ENCODE assay signal across 8 mouse cellular contexts in the genomic region with DNA sequence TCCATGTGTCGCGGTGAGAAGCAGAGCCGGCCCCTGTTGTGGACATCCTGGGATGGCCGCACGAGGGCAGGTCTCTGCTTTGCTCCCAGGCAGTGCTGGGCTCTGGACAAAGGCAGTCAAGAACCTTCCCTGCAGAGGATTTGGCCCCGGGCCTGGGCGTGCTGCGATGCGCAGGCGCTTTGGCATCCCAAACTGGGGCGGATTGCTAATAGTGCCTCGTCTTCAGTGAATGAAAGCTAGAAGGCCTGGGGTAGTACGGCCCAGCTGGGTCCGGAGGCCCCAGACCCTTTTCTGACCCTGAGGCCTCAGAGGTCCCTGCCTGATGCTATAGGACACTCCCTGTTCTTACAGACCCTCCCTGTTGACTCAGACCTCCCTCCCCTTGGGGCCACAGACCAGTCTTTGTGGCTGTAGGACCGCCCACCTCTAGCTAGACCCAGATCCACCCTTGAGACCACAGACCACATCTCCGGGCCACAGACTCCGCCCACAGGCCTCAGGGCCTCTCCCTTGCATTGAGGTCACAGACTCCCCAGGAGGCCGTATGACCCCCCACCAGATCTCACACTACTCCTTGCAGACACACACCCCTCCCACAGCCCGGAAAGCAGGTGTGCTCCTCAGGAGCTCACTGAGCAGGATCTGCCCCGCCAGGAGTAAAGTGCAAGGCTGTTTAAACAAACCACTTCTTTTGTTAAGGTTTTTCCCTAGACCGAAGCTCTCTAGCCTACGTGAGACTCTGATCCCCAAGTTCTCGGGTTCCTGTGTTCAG. TPM values are rescaled to one million over a fixed set of nuclear protein-coding genes. Genes with fewer than 3 reads are reported as not detected.
DNase-seq lines count a peak whose midpoint lies in the region; ATAC-seq lines count a peak whose summit lies in the region.

No protein-coding gene starts in this region.

- H3K27me3 ChIP-seq in intestine, embryonic 15.5 days (replicated peaks): no peaks in the 10 kb centered on the region; the same call in 1 of the 2 replicates
- 0 out of 2 replicates have a peak, but pooled peaks cover 3% of the 10 kb centered on the region for H3K27me3 ChIP-seq in limb, embryonic 15.5 days

- peak; percentile 54 for ATAC-seq in granulocyte monocyte progenitor cell, adult 5-6 weeks (replicated peaks; ENCODE audit: poor library complexity, severe bottlenecking)
- peak; percentile 80 for ATAC-seq in intestine, embryonic 15.5 days
- ATAC-seq in limb, embryonic 15.5 days (ENCODE audit: insufficient number of reproducible peaks, low FRiP score, low TSS enrichment, low read depth): no peak
- ATAC-seq in CD4-positive, CD25-positive, alpha-beta regulatory T cell, adult 4 months: no peak

- H3K4me1 ChIP-seq in intestine, embryonic 15.5 days (replicated peaks): peaks cover 17% of the 10 kb centered on the region
- H3K4me1 ChIP-seq in limb, embryonic 15.5 days: peaks cover 47% of the 10 kb centered on the region

- H3K36me3 ChIP-seq in intestine, embryonic 15.5 days: no peaks in the 10 kb centered on the region
- no peaks in the 10 kb centered on the region for H3K36me3 ChIP-seq in limb, embryonic 15.5 days

- H3K4me2 ChIP-seq in intestine, embryonic 15.5 days (replicated peaks): peak overlapping the region; percentile 75
- H3K4me2 ChIP-seq in limb, embryonic 15.5 days: peak overlapping the region; percentile 50; the same call in 1 of the 2 replicates

- DNase-seq in thymus, postnatal 0 days (ENCODE audit: low spot score): peak; percentile 3
- DNase-seq in thymus, postnatal 36 days: no peak
- DNase-seq in embryo, embryonic 11 days: peak; percentile 82
- DNase-seq in neural tube, embryonic 10.5 days (ENCODE audit: extremely low spot score, low spot score): peak; percentile 78

- H3K4me3 ChIP-seq in intestine, embryonic 15.5 days (replicated peaks): no peak overlapping the region; the same call in 1 of the 2 replicates
- no peak overlapping the region for H3K4me3 ChIP-seq in limb, embryonic 15.5 days

- H3K9me3 ChIP-seq in intestine, embryonic 15.5 days: no peaks in the 10 kb centered on the region
- no peaks in the 10 kb centered on the region for H3K9me3 ChIP-seq in limb, embryonic 15.5 days

- 24% methylated on average over 23 of the region's 23 CpGs for WGBS in intestine, embryonic 15.5 days
- WGBS in limb, embryonic 15.5 days: 20% methylated on average over 23 of the region's 23 CpGs

- peak overlapping the region; percentile 73 for H3K27ac ChIP-seq in intestine, embryonic 15.5 days
- H3K27ac ChIP-seq in limb, embryonic 15.5 days: no peak overlapping the region

- H3K9ac ChIP-seq in intestine, embryonic 15.5 days: 0 out of 2 replicates have a peak overlapping the region, but pooled peaks have one; percentile 10
- no peak overlapping the region for H3K9ac ChIP-seq in limb, embryonic 15.5 days

RNA-seq across cellular contexts. Expression of a gene that starts 1.4 kb away (rescaled TPM):
- polyA plus RNA-seq in thymus, postnatal 0 days (2015; fragmentation: Nextera tagmentation; extraction: Ambion mirVana): 1.6 TPM in 2 replicates
- not detected in 2 replicates for total RNA-seq in granulocyte monocyte progenitor cell, adult 5-6 weeks (2014; fragmentation: Nextera tagmentation)
- total RNA-seq in granulocyte monocyte progenitor cell, adult 5-6 weeks (2017): not detected in 2 replicates
- 13.0 and 13.3 TPM in 2 replicates for polyA plus RNA-seq in intestine, embryonic 15.5 days (2015; fragmentation: Nextera tagmentation; extraction: Ambion mirVana)
- polyA plus RNA-seq in limb, embryonic 15.5 days (2015; fragmentation: Nextera tagmentation; extraction: Ambion mirVana): 34.6 and 38.1 TPM in 2 replicates
- polyA plus RNA-seq in CD4-positive, CD25-positive, alpha-beta regulatory T cell, adult 4 months (2017; shearing (Covaris generic)): not detected

RNA-seq across cellular contexts. Expression of a gene that starts 49.2 kb away (rescaled TPM):
- polyA plus RNA-seq in thymus, postnatal 0 days (2015; fragmentation: Nextera tagmentation; extraction: Ambion mirVana): 0.07 and 0.14 TPM in 2 replicates
- total RNA-seq in granulocyte monocyte progenitor cell, adult 5-6 weeks (2014; fragmentation: Nextera tagmentation): not detected in 2 replicates
- total RNA-seq in granulocyte monocyte progenitor cell, adult 5-6 weeks (2017): not detected in 2 replicates
- polyA plus RNA-seq in intestine, embryonic 15.5 days (2015; fragmentation: Nextera tagmentation; extraction: Ambion mirVana): 0.09 and 0.24 TPM in 2 replicates
- polyA plus RNA-seq in limb, embryonic 15.5 days (2015; fragmentation: Nextera tagmentation; extraction: Ambion mirVana): 0.19 TPM in 1 of 2 replicates, not detected in the other
- polyA plus RNA-seq in CD4-positive, CD25-positive, alpha-beta regulatory T cell, adult 4 months (2017; shearing (Covaris generic)): not detected

Comparison
In these comparisons a context has a peak if more than half of its experiments do, and no peak if none do; other contexts are left out.
1. DNase-seq: peak in thymus, postnatal 0 days (single experiment), embryo, embryonic 11 days (single experiment) and neural tube, embryonic 10.5 days (single experiment); none in thymus, postnatal 36 days (0 of 2).
2. ATAC-seq: peak in granulocyte monocyte progenitor cell, adult 5-6 weeks (single experiment) and intestine, embryonic 15.5 days (single experiment); none in limb, embryonic 15.5 days (single experiment) and CD4-positive, CD25-positive, alpha-beta regulatory T cell, adult 4 months (single experiment).